Mouse (Mus musculus) lung, postnatal 0 days (tissue): Measurements from ENCODE around the gene Mag.

Source experiments
- CTCF ChIP-seq: IDR thresholded peaks from 2 replicates; pipeline ENCODE4 v1.5.1; 2016; ENCODE audit warnings: antibody characterized with exemption, mild to moderate bottlenecking
- EP300 ChIP-seq: IDR thresholded peaks from 2 replicates; pipeline ENCODE4 v1.6.1; 2016; ENCODE audit warnings: antibody characterized with exemption, mild to moderate bottlenecking, control low read depth

- TF ChIP-seq CTCF (no peak), EP300 (no peak)
These were observed 40.4 kb upstream of the Mag start for GRCm38 (mm10) chr7:30954971-30955520.
